Mouse (Mus musculus) G1E (cell line): ENCODE measurements at regions not wholly inside any gene's neighbourhood (a gene's known extent, or its start where the extent isn't known, plus 50 kb on each side); places are given as distances from the start of the nearest gene placed in this dataset.

ENCODE experiments used
- CTCF ChIP-seq: IDR thresholded peaks from 2 replicates; pipeline ENCODE4 v1.5.1; 2012; ENCODE audit warnings: low read depth, low read length, inconsistent platforms, mixed read lengths
- GATA1 ChIP-seq: IDR thresholded peaks from 2 replicates; pipeline ENCODE4 v1.6.1; 2012; ENCODE audit warnings: borderline replicate concordance, low read length, inconsistent platforms, mixed read lengths
- TAL1 ChIP-seq: conservative IDR thresholded peaks from 2 replicates; pipeline ENCODE4 v1.6.1; 2012; ENCODE audit warnings: low read depth, low read length, inconsistent platforms, mixed read lengths

- TF ChIP-seq CTCF (peak; percentile 73), TAL1 (no peak), GATA1 (no peak)
Measured at GRCm38 (mm10) chr13:117550108-117550507, 52.0 kb upstream of the Hcn1 start.
